In genomic region chrX:151076941-151077485, GRCm38 (mm10) we compare ENCODE assay signal across 13 mouse cellular contexts. TPM values are rescaled to one million over a fixed set of nuclear protein-coding genes. Genes with fewer than 3 reads are reported as not detected.
DNase-seq lines count a peak whose midpoint lies in the region; TF ChIP-seq lines count a peak whose summit lies in the region.
"Had no signal": no experiment of that assay in that cellular context is flagged by ENCODE, and none has a peak within 500 bp of the region (broad histone marks: within the 10 kb centered on the region; RNA-seq: fewer than 3 reads in every experiment).

No protein-coding gene starts in this region.

- TF ChIP-seq POLR2A in brain, embryonic 14.5 days (IDR thresholded peaks at IDR 0.05; ENCODE audit: borderline replicate concordance, extremely low read depth, insufficient read depth, insufficient read length, poor library complexity, severe bottlenecking): no peak

- no peak for TF ChIP-seq CTCF in brain, embryonic 14.5 days (IDR thresholded peaks at IDR 0.05; ENCODE audit: borderline replicate concordance, extremely low read depth, insufficient read depth, insufficient read length)

- intact Hi-C loops in left cerebral cortex, postnatal 4 days (cut with DNase I): no loop called here
- intact Hi-C loops in left cerebral cortex, postnatal 10 days (cut with DNase I): no loop called here

- peak; percentile 27 to 45 for DNase-seq in cerebellum, adult 18-20 months
- DNase-seq in cerebellum, adult 8-10 months: no peak
- DNase-seq in left cerebral cortex, postnatal 4 days: peak; percentile 6
- DNase-seq in left cerebral cortex, postnatal 10 days (ENCODE audit: extremely low spot score in 1 of 2, low spot score in 2 of 2): no peak
- peak; percentile 71 for DNase-seq in brain, embryonic 14.5 days (ENCODE audit: low read depth)
- peak; percentile 10 for DNase-seq in fat pad, adult 2 months (ENCODE audit: extremely low read depth, low read depth, low spot score)
- DNase-seq in embryo, embryonic 10.5 days (ENCODE audit: low spot score): no peak
- no peak for DNase-seq in embryo, embryonic 11 days
- DNase-seq: adrenal gland, postnatal 10 days; layer of hippocampus, postnatal 36 days; lung, adult 2 months; right cerebral cortex, adult 18-20 months; thymus, adult 2 months had no signal

RNA-seq across cellular contexts. Expression of gene Tsr2, which starts 19.3 kb away (rescaled TPM):
- total RNA-seq in left cerebral cortex, postnatal 4 days (2021): 10 to 100 TPM; 36.7 to 38.7 TPM
- 10 to 100 TPM; 51.7 to 61.3 TPM for total RNA-seq in left cerebral cortex, postnatal 10 days (2021)
- polyA plus RNA-seq in brain, embryonic 14.5 days (2012; rRNA removed): 28.2 and 28.4 TPM in 2 replicates

RNA-seq across cellular contexts. Expression of gene Fgd1, which starts 31.1 kb away (rescaled TPM):
- total RNA-seq in left cerebral cortex, postnatal 4 days (2021): 10 to 100 TPM; 49.3 to 51.2 TPM
- total RNA-seq in left cerebral cortex, postnatal 10 days (2021): 10 to 100 TPM; 31.2 to 31.7 TPM
- 33.5 and 47.7 TPM in 2 replicates for polyA plus RNA-seq in brain, embryonic 14.5 days (2012; rRNA removed)

RNA-seq across cellular contexts. Expression of gene Gnl3l, which starts 59.9 kb away (rescaled TPM):
- total RNA-seq in left cerebral cortex, postnatal 4 days (2021): 100 to 1,000 TPM; 174 to 191 TPM
- total RNA-seq in left cerebral cortex, postnatal 10 days (2021): 100 to 1,000 TPM; 214 to 221 TPM
- 48.2 and 69.1 TPM in 2 replicates for polyA plus RNA-seq in brain, embryonic 14.5 days (2012; rRNA removed)

Comparison
In these comparisons a context has a peak if more than half of its experiments do, and no peak if none do; other contexts are left out.
1. DNase-seq: peak in cerebellum, adult 18-20 months (2 of 2), left cerebral cortex, postnatal 4 days (single experiment), brain, embryonic 14.5 days (single experiment) and fat pad, adult 2 months (single experiment); none in cerebellum, adult 8-10 months (single experiment), left cerebral cortex, postnatal 10 days (0 of 2), embryo, embryonic 10.5 days (single experiment) and embryo, embryonic 11 days (single experiment).